Mouse (Mus musculus) lung, postnatal 4 days (tissue): ENCODE results near the gene Slc38a8.

Source experiments
- DNase-seq, 2 experiments: peaks; one replicate each; pipeline ENCODE4 v3.0.0; 2021

Gene Slc38a8

DNA sequence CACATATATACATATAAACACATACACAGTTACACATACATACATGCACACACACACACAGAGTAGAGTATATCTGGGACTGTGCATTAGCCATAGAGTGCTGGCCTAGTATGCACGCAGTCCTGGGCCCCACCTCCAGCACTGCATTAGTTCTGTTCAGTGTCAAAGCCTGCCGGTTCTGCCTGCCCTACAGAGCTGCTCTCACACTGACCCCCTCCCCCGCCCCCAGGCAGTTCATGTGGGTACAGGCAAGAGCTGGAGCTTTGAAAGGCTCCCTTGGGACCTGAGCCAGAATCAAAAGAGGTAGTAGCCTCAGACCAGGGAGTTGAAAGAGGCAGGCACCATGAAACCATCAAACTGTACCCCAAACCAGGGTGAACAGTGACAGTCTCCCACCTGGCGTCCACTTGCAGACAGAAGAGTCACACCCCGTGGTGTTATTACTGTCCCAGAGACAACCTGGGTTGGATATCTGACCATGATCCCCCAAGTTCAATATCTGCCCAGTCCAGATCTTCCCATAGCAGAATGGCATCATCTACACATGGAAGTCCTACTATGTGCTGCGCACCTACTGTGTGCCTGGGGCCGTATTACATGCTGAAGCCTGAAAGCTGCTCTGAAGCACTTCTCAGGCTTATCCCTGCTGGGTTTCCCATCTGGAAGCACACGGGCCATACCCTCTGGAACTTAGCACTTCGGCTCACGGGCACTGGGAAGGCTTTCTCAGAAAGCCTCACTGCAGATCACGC lies 17.2 kb downstream of the Slc38a8 start:
- no peak for DNase-seq

DNA sequence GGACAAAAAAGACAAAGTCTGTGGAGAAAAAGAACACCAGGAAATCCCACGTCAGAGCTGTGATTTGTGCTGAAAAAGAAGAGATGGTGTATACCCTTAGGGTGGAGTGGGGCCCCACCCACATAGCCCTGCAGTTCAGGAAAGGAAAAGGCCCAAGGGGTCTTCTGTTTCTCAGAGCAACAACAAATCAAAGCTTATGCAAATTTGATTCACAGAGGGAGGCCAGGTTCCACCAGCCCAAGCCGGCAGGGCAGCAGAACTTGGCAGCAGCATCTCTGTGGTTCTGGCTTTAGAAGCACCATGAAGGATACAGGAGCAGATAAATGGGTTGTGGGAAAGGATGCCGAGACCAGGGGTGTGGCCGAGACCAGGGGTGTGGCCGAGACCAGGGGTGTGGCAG lies 22.8 kb downstream of the Slc38a8 start:
- no peak for DNase-seq

DNA sequence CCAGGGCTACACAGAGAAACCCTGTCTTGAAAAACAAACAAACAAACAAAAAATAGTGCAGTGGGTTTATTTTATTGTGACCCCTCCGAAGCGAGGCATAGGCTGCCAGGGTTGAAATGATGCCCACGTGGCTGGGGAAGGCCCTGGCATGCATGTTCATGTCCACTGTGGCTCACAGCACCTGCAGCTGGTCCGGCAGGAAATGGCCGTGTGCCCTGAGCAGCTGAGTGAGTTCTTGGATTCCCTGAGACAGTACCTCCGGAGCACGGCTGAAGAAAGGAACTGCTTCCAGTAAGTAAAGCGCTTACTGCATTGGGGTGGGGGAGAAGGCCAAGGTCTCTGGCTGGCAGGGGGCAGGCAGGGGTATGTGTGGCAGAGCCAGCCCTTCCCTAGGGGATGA lies 33.4 kb downstream of the Slc38a8 start:
- no peak for DNase-seq

GRCm38 (mm10) chr8:119466794-119467193 lies 34.7 kb downstream of the Slc38a8 start:
- DNase-seq: no peak

GRCm38 (mm10) chr8:119466105-119466504 lies 35.4 kb downstream of the Slc38a8 start:
- peak in 1 of 2 experiments; percentile 43 for DNase-seq

- DNase-seq: peak; percentile 21 to 43
These were observed 37.8 kb downstream of the Slc38a8 start for GRCm38 (mm10) chr8:119463709-119464108.

DNA sequence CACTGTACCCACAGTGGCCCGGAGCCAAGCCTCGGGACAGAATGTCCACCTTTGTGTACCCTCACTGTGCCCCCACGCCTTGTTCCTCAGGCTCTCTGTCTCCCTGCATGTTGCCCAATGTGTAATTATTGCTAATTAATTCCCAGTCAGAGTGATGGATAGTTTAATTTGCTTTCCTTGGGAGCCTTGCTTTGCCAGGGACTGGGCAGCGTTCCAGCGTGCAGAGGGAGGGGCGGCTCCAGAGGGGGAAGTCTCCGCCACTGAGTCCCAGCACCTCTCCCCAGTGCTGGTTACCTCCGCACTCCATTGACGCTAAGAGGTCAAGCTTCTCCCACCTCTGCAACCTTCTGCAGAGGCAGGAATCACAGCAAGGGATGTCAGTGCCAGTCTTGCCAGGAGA lies 40.1 kb downstream of the Slc38a8 start:
- DNase-seq: no peak

DNA sequence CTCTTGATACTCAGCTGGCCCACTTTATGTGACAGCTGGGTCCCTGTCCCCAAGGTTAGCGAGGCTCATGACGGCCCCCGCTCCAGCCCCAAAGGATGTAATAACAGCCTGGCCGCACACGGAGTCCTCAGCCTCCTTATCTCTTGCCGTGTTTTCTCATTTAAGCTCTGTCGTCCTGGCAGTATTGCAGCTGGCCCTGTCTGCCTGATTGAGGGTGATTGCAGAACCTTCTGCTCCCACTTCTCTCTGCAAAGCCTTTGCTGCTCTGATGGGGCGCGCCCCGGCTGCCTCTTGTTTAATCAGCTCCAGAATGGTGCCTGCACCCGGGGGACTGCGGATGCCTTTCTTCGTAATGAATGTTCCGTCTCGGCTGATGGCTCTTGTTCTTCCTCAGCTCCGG lies 41.8 kb downstream of the Slc38a8 start:
- DNase-seq: no peak

DNA sequence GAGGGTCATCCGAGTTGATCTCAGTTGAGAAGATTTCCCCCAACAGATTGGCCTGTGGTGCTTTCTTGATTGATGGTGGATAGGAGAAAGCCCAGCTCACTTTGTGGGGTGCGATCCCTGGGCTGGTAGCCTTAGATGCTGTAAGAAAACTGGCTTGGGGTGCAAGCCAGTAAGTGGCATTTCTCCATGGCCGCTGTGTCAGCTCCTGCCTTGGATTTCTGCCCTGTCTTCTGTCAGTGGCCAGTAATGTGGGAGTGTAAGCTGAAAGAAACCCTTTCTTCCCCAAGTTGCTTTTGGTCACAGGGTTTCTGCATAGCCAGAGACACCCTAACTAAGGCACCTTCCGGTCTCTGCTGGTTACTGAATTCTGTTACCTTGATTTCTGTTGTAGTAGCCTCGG lies 45.5 kb downstream of the Slc38a8 start:
- DNase-seq: no peak

GRCm38 (mm10) chr8:119452919-119453318 lies 48.6 kb downstream of the Slc38a8 start:
- no peak for DNase-seq

DNA sequence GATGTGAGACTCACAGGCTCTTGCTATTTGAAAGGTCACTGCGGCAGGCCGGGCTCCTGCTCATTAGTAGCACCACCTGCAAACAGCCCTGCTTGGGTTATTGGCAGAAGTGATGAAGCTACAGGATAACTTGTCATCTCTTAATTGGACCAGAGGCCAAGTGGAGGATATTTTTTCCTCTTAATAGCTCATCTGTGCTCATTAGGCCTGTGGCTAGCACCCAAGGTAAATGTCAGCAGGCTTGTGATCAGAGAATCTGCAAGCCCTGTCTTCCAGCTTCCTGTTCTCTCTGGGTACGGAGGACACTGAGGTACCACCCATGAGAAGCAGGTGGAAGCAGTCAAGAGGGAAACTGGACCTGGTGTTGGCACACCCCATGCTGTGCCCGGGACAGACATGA lies 50.4 kb downstream of the Slc38a8 start:
- no peak for DNase-seq

- DNase-seq: no peak
These were observed 51.9 kb downstream of the Slc38a8 start for GRCm38 (mm10) chr8:119449627-119450026.

DNA sequence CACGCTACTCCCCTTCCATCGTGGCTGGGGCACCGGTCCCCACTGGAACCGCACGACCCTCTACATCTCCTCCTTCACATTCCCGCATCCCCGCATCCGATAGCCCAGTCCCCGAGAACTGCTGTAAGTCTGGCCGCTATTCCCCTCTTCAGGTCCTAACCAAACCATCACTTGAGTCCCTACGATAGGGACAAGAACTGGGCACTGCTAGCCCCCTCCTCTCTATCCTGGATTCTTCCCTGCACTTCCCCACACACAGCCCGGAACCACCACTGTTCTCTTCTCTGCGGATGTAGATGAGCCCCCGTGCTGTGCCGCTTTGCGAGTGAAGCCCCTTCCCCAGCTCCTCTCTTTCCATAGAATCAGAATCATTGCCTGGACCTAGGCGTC lies 53.7 kb downstream of the Slc38a8 start:
- no peak for DNase-seq

GRCm38 (mm10) chr8:119446990-119447780 lies 54.3 kb downstream of the Slc38a8 start:
- DNase-seq: no peak

- DNase-seq: peak; percentile 79 to 87
These were observed 55.1 kb downstream of the Slc38a8 start, which contains the start of gene Necab2 for GRCm38 (mm10) chr8:119446211-119446989. TSS of gene Necab2 (plus strand) at chr8:119446719.

DNA sequence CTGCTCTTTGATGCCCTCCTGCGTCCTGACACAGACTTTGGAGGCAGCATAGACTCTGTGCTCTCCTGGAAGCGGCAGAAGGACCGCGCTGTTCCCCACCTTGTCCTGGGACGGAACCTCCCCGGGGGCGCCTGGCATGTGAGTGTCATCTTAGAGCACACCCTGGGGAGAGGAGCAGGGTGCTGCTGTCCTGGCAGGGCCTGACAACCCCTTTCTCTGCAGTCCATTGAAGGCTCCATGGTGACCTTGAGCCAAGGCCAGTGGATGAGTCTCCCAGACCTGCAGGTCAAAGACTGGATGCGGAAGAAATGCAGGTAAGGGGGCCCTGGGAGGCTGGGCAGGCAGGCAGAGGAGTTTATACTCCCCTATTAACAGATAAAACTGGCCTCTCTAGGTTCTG lies 58.5 kb downstream of the Slc38a8 start:
- no peak for DNase-seq

- no peak for DNase-seq
These were observed 59.5 kb downstream of the Slc38a8 start for GRCm38 (mm10) chr8:119442013-119442412.

GRCm38 (mm10) chr8:119440952-119441270 lies 60.6 kb downstream of the Slc38a8 start:
- DNase-seq: no peak

DNA sequence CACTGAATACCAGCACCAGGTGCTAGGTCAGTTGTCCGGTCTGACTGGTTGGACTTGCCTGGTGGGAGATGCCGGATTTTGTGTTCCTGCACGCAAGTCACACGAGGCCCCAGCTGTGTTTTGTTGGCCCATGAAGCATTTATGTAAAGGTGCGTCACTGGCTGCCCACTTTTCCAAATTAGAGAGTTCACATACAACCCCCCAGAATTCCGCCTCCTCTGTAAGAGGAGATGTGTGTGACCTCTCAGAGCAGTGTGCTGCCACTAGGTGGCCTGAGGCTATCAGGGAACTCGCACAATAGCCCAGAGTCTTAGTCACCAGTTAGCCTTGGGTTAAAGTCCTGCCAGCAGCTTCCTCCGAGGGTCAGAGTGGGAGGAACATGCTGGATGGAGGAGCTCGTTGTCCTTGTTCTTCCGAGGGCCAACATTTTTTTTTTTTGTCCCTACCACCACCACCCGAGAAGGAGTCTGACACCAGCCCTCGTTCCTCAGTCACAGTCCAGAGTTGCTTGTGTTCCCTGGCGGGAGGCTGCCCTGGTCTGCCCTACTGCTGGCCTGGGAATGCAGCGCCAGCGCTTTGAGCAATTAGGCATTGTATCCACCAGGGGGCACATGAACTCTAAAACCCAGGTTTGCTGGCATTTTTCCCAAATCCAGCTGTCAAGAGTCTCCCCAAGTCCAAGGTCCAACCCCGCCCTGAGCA lies 61.1 kb downstream of the Slc38a8 start:
- peak; percentile 78 to 85 for DNase-seq

GRCm38 (mm10) chr8:119439893-119440249 lies 61.6 kb downstream of the Slc38a8 start:
- no peak for DNase-seq

- DNase-seq: no peak
These were observed 62.1 kb downstream of the Slc38a8 start for GRCm38 (mm10) chr8:119439424-119439823.

GRCm38 (mm10) chr8:119438876-119439275 lies 62.6 kb downstream of the Slc38a8 start:
- no peak for DNase-seq

- DNase-seq: peak in 1 of 2 experiments; percentile 53
These were observed 64.0 kb downstream of the Slc38a8 start for GRCm38 (mm10) chr8:119437506-119437905.
